Mouse (Mus musculus) B cell, adult 62 days (primary cell): ENCODE data around the gene Olfr824. TPM values are rescaled to one million over a fixed set of nuclear protein-coding genes. Genes with fewer than 3 reads are reported as not detected.

Experiments
- total RNA-seq: library from RNA; stranded (reverse); gene quantifications from 4 replicates; pipeline ENCODE4 v1.2.4, GENCODE M21; 2023

Olfr824 gene
- total RNA-seq: not detected in 4 replicates

DNA sequence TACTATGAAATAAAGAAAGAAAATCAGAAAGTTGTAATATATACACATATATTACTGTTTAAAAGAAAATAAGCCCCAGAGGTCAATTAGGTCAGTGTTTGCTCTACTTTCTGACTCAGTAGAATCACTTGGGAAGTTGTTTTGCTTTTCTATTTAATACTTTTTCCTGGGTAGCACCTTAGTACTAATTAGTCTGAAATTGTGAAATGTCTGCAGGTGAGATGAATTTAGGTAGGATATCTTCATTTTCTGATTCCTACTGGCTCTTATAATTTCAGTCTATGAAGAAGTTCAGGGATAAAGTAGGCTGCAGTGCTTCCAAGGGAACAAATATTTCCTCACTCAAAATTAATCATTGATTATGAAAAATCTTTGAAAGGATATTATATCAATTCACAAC is at the start of gene Olfr824:
TSS of gene Olfr824 (minus strand) at position 101 of the 400 bp plus-strand sequence.

DNA sequence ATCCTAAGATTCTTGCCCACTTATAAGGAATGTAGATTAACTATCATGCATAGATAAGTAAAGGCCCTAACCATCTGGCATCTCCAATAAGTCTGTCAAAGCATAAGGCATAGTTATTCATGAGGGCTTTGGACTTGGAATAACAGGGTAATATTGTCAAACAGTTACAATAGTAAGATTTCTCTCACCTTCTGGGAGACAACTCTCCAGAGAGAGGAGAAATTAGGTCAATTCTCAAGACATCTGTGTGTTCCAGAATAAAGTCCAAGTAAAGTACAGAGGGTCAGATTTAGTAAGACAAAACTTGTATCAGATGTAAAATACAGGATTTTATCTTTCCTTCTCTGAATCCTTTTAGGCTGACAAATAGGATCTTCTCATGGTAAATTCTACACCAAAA is 36.9 kb upstream of the Olfr824 start, which contains the start of gene Olfr825:
TSS of gene Olfr825 (minus strand) at position 101 of the 400 bp plus-strand sequence.

DNA sequence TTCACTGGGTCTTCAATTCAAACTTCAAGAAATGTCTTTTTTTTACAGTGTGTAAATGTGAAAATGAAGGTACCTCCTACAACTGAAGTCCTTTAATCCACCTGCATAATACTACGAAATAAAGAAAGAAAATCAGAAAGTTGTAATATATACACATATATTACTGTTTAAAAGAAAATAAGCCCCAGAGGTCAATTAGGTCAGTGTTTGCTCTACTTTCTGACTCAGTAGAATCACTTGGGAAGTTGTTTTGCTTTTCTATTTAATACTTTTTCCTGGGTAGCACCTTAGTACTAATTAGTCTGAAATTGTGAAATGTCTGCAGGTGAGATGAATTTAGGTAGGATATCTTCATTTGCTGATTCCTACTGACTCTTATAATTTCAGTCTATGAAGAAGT is 14.5 kb downstream of the Olfr824 start, which contains the start of gene Olfr823:
TSS of gene Olfr823 (minus strand) at position 101 of the 400 bp plus-strand sequence.

Other genes with a start within 250 kb of the Olfr824 start
- not detected in 4 replicates for gene Olfr815, start 224.1 kb downstream of the Olfr824 start, total RNA-seq
- gene Olfr816, start 214.4 kb downstream of the Olfr824 start, total RNA-seq: not detected in 4 replicates
- not detected in 4 replicates for gene Olfr818, start 180.9 kb downstream of the Olfr824 start, total RNA-seq
- not detected in 4 replicates for gene Olfr819, start 162.7 kb downstream of the Olfr824 start, total RNA-seq
- gene Olfr247, start 153.9 kb downstream of the Olfr824 start, total RNA-seq: not detected in 4 replicates
- gene Gm10310, start 144.9 kb downstream of the Olfr824 start, total RNA-seq: not detected in 4 replicates
- gene Olfr820, start 117.4 kb downstream of the Olfr824 start, total RNA-seq: not detected in 4 replicates
- gene Olfr821, start 99.7 kb downstream of the Olfr824 start, total RNA-seq: not detected in 4 replicates
- gene Olfr822, start 58.8 kb downstream of the Olfr824 start, total RNA-seq: not detected in 4 replicates
- not detected in 4 replicates for gene Olfr823, start 14.6 kb downstream of the Olfr824 start, total RNA-seq
- not detected in 4 replicates for gene Olfr825, start 36.8 kb upstream of the Olfr824 start, total RNA-seq
- gene Olfr826, start 54.2 kb upstream of the Olfr824 start, total RNA-seq: not detected in 4 replicates
- gene Olfr827, start 84.4 kb upstream of the Olfr824 start, total RNA-seq: not detected in 4 replicates
- 0.16 TPM in 1 of 4 replicates, not detected in the others for gene Neurod4, start 150.2 kb upstream of the Olfr824 start, total RNA-seq
- gene Tespa1, start 192.9 kb upstream of the Olfr824 start, total RNA-seq: 65.3 to 76.4 TPM (median 71.7 TPM) in 4 replicates